Mouse (Mus musculus) small intestine, adult 2 months (tissue): ENCODE measurements around the gene Kifc1.
"Not testable (repeated sequence)": the region's sequence is repeated elsewhere in the genome, so short reads cannot be mapped to it uniquely, and the experiment has no call there.

Experiments used
- CTCF ChIP-seq: fragments of 200-500 bp; IDR thresholded peaks from 2 replicates; pipeline ENCODE4 v1.5.1; 2012; ENCODE audit warnings: low read depth, mild to moderate bottlenecking, control low read depth, inconsistent platforms, low read length, moderate library complexity, mixed read lengths; ENCODE audit not compliant: insufficient replicate concordance, insufficient read length; ENCODE audit errors: extremely low read depth
- POLR2A ChIP-seq: fragments of 200-500 bp; IDR thresholded peaks from 2 replicates; pipeline ENCODE4 v1.6.1; 2012; ENCODE audit warnings: low read depth, mild to moderate bottlenecking, control low read depth, inconsistent platforms, low read length, moderate library complexity

GRCm38 (mm10) chr17:33873537-33873936, 16.9 kb downstream of the Kifc1 start, which contains the start of gene Gm7029:
- TF ChIP-seq CTCF, POLR2A: not testable (repeated sequence)
